Mouse (Mus musculus) gonadal fat pad, adult 2 months (tissue): Measurements from ENCODE around the gene Rbm44. TPM values are rescaled to one million over a fixed set of nuclear protein-coding genes. Genes with fewer than 3 reads are reported as not detected.

Experiments used
- DNase-seq: peaks from one replicate; pipeline ENCODE4 v3.0.0-alpha.2; 2012; ENCODE audit warnings: low read depth
- polyA plus RNA-seq: library from polyadenylated mRNA; depleted of rRNA; stranded (reverse); fragments of >200 nt; gene quantifications from 2 replicates; pipeline ENCODE4 v1.2.3, GENCODE M21; 2012; rRNA removed

Gene Rbm44
- polyA plus RNA-seq = 0.05 and 0.15 TPM in 2 replicates

DNA sequence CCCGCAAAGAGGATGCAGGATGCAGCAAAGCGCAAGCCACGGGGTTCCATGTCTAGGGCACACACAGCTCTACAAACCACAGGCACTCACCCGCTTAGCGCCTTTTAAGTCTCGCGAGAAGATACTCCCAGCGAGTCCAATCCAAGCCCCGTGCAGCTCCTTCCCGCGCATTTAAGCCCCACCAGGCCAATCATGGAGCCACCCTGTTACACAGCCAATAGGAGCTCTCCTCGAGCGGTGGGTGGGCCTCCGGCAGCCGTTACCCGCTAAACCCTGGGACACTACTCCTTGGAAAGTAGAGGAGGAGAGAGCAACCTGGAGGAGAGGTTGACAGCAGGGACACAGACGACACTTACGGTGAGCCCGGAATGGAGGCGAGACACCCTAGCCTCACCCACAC is at the start of gene Rbm44:
Gene Rbm44 (plus strand): TSS at position 277 of the 400 bp plus-strand sequence.
- no peak for DNase-seq

DNA sequence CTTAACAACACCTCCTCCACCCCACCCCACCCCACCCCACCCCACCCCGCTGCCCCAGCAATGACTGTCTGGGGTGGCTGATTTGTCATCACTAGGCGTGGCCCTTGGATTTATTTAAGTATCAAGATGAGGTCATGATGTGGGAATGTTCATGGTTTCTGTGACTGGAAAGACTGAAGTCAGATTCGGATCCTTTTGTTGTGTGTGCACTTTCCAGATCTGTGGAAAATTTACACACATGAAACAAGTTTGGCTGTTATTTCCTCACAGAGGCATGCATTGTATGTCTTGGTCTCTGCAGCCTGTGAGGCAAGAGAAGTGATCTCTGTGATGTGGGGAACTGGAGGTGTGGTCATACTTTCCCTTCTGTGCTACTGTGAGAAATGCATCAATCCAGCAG is 49.6 kb upstream of the Rbm44 start:
- no peak for DNase-seq

DNA sequence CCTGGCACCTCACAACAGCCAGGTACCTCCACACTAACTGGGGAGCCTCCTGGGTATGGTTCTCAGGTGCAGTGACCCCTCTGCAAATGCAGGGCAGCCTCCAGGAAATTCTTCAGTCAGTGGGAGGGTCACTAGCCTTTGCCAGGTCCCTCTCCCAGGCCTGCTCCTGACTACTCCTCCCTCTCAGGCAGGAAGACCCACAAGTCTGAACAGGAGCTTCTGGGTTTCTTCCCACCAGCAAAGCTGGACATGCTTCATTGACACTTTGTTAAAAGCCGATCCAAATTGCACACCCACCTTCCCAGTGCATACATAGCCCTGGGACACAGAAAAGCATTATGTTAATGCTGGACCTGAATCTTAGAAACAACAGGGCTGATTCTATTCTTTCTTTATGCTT is 49.0 kb upstream of the Rbm44 start:
- peak; percentile 72 for DNase-seq

DNA sequence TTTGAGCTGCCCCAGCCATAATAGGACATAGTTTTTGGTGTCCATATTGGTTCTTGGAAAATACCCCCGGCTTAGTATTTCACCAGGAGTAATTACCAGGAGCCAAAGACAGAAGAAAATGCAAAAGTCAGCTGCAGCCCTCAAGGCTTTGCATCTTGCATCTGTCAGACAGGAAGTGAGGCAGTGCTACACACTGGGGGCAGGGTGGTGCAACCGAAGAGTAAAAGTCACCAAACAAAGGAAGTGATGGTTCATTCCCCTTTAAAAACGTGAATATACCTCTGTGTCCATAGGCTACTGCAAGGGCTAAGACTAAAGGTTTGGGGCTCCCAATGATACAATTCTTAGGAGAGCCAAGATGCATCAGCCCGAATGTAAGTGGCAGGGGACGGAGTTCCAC is 48.4 kb upstream of the Rbm44 start:
- no peak for DNase-seq

GRCm38 (mm10) chr1:91097283-91097834 is 47.5 kb upstream of the Rbm44 start:
- no peak for DNase-seq

- no peak for DNase-seq
Measured at GRCm38 (mm10) chr1:91098887-91099286, 46.0 kb upstream of the Rbm44 start.

DNA sequence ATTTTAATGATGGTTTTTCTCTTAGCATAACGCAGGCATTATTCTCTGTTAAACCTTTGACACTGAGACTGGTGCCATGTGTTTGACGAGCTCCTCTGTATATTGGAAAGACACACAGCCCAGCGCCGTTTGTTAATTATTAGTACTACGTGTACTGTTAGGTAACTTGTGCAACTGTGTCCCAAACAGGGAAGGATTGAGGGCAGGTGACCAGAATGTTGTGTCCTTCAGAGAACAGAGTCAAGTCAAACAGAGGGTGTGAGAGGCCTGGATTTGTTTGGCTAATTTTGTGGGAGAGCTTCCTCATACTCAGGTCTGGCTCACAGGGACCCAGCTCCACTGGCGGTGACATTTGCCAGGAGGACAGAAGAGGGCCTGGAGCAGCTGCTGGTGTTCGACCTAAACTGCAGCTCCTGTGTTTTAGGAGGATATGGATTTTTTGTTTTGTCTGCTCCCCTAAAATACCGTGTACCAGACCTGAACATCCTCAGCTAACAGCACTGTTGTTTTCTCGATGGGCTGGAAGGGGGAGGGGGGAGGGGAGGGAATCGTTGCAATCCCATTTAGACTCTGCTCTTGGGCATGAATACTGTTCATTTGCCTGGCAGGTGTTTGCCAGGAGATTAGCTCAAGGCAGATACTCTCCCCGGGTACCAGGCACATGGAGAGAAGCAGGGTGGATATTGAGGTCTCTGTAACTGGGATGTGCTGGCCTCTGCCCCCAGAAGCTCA is 43.0 kb upstream of the Rbm44 start:
- no peak for DNase-seq

DNA sequence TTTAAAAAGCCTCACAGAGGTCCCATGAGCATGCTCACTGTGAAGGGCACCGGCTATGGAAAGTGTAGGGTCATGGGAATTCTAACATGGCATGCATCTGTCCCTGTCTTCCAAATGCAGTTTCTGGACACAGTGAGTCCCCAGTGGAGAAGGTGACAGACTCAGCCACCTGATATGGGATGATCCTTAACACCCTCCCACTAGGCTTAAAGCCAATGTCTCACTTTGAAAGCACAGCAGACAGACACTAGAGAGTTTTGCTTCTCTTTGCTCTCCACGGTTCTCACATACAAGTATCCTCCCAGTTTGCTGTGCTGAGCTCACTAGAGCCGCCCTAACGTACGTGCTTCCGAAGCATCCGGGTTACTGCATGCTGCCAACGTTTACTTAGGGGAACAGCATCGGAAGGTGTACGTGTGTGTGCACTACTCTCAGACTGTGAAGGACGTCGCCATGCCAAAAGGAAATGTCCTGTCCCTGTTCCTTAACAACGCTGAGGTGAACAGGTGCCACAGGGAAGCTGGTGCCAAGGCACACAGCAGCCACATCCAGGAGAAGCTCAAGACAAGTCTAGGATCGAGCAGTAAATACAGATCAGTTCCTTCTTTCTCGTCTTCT is 41.4 kb upstream of the Rbm44 start:
- DNase-seq = no peak

DNA sequence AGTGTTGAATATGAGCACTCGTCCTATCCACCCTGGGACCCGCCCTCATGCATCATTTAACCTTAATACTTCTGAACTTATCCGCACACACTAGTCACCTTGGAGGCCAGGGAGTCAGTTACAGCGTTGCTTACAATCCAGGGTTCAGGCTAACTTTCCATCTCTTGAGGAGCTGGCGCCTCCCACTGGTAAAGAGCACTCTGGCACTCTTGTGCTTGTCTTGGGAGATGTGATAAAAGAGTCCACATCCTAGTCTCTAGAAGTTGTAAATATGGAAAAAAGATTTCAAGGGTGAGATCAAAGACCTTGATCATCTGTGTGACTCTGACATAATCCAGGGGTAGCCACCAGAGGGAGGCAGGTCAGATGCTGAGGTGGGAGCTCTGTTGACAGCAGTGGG is 37.3 kb upstream of the Rbm44 start:
- DNase-seq = no peak

DNA sequence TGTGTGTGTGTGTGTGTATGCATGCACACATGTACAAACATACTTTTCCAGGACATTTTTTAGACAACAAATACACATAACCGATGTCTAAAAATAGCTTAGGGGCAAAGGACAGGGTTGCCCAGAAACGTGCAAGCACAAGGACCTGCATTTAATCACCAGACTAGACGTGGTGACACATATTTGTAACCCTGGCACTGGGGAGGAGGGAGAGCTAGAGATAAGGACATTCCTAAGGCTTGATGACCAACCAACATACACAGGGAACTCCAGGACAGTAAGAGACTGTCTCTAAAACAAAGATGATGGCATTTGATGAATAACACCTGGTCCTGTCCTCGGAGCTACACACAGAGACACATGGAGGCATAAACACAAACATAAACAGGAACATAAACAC is 35.6 kb upstream of the Rbm44 start:
- no peak for DNase-seq

- DNase-seq = no peak
Measured at GRCm38 (mm10) chr1:91112171-91112570, 32.7 kb upstream of the Rbm44 start.

DNA sequence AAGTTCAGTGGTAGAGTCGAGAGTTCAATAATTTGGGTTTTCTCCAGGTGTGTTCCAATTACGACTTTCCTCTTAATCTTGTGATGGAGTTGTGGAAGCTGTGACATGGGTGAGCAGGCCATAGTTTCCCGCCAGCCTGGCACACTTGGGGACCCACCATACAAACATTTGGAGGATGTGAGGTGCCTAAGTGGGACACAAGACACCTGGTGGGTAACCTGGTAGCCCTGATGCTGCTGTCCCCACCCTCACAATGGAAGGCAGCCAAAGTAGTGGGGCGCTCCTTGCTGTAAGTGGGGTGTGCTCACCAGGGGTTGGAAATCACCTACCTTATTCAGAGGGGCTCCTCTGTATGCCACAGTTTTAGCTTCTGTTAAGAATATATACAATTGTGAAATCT is 32.3 kb upstream of the Rbm44 start:
- no peak for DNase-seq

DNA sequence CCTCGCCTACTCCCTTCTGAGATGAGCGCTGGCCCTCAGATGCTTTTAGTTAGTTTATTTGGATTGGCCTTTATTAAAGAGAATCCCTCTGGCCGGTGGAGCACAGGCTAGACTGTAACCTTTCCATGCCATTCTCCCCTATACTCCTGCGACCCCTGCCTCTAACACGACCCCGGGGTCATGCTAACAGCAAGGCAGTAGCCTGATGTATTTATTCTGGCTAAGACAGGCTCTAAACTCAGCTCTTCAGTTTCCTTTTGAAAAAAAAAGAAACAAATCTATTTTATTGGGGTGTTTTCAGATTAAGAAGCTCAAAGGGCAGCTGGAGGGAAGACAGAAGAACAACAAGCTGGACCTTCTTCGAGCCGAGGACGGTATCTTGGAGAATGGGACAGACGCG is 22.8 kb upstream of the Rbm44 start:
- no peak for DNase-seq

DNA sequence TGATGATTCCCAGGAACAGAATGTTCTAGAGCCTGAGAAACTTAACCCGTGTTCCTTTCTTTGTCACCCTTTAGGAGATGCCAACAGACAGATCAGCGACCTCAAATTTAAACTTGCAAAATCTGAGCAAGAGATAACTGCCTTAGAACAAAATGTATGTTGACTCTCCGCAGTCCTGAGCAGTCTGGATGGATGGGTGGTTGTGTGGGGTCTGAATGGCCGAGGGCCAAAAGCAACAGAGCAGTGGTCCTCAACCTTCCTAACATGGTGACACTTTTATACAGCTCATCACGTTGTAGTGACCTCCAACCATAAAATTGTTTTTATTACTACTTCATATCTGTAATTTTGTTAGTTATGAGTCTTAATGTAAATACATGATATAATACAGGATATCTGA is 21.9 kb upstream of the Rbm44 start:
- no peak for DNase-seq

DNA sequence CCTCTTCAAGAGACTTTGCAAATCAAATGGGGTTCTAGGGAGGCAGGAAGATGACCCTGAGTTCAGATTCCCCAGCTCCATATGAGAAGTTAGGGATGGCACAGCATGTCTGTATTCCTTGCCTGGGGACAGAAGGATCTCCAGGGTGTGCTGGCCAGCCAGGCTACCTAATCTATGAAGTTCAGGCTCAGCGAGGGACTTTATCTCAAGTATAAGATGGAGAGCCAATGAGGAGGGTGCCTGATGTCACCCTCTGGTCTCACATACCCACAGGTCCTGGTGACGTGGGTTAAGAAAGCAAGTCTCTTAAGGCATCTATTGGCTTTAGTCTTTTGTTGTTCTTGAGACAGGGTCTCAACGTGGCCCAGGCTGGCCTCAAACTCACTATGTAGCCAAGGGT is 21.4 kb upstream of the Rbm44 start:
- no peak for DNase-seq

DNA sequence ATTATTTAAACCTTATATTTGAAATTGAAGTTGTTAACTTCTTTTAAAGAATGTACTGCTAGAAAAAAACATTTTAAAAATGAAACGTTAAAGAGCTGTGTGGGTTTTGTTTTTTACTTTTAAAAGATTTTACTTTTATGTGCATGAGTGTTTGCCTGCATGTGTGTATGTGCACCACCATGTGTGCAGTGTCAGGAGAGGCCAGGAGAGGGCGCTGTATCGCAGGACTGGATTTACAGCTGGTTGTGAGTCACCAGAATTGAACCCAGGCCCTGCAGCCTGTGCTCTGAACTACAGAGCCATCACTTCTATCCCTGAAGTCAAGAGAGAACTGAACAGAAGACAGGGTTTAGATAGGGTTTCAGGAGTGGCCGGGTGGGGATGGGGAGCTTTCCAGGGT is 16.0 kb upstream of the Rbm44 start:
- DNase-seq = no peak

DNA sequence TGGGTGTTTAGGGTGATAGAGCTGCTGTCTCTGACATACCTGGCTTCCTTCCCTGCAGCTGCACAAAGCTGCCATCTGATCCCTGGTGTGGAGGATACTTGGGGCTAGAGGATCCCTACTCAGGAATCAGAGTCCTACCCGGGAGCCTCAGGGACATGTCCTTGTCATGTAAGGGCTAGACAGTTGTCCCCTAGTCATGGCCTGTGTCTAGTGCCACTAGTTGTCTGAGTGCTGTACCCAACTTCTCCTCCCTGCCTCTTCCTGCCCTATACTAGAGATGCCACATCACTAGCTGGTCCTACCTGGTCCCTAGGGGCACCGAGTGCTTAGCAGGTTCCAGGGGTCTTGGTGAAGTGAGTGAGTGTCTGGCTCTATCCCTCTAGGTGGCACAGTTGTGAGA is 7.9 kb upstream of the Rbm44 start:
- no peak for DNase-seq

- no peak for DNase-seq
Measured at GRCm38 (mm10) chr1:91151509-91151908, 6.6 kb downstream of the Rbm44 start.

DNA sequence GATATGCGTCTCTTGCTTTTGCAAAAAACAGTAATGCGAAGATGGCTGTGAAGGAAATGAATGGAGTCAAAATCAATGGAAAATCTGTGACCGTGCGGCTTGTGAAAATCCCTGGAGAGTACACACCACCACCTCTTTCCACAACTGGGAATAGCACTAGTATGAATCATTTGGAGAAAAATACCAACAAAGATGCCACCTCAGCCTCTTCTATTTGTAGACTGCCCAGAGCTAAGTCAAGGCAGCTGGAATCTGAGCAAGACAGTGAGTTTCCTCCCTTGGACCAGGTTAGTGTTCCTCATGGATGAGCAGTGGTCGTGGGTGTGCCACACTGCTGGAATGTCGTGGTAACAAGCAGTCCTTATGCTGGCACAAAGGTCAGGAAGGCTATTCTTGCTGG is 21.9 kb downstream of the Rbm44 start:
- DNase-seq = no peak

- no peak for DNase-seq
Measured at GRCm38 (mm10) chr1:91169157-91169556, 24.3 kb downstream of the Rbm44 start.

GRCm38 (mm10) chr1:91174796-91175195 is 29.9 kb downstream of the Rbm44 start:
- no peak for DNase-seq

DNA sequence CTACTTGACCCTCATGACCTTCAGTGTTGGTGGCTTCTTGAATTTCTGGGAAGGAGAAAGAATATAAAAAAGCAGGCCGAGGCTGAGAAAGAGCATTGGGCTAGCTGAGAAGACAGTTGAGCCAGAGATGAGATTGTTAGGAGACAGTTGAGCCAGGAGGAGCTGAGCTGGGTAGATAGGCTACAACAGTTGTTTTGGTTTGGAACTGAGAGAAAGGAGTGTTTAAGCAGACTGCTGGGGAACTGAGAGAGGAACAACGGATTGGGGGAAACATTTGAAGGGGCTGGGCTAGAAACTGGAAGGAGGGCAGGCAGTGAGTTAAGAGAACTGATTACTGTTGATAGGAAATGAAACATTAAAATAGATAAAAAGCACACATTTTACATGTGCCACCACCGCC is 31.1 kb downstream of the Rbm44 start:
- no peak for DNase-seq

GRCm38 (mm10) chr1:91176871-91177270 is 32.0 kb downstream of the Rbm44 start:
- no peak for DNase-seq

DNA sequence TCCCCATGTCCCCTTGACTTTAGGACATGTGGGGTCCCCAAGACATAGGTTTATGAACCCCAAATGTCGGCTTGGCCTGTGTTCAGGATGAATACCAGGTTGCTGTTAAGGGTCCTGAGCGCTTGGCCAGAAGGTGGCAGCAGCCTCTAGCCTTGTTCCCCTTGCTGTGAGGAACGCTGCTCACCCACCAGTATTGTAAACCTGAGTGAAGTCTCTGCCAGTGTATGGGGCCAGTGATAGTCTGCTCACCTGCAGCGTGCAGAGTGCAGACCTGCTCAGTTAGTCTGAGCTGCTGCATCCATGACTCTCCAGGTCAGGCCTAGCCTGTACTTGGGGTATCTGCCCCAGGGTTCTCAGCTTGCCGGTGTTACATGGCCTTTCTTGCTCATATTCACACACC is 34.2 kb downstream of the Rbm44 start:
- DNase-seq = no peak
